ENCODE assay signal across 25 mouse cellular contexts in genomic region chr6:21848808-21849207, GRCm38 (mm10).
"Had no signal": no experiment of that assay in that cellular context is flagged by ENCODE, and none has a peak within 500 bp of the region (broad histone marks: within the 10 kb centered on the region; RNA-seq: fewer than 3 reads in every experiment).

No protein-coding gene starts in this region.

- H3K27ac ChIP-seq: heart, adult 2 months; heart, embryonic 13.5 days; heart, embryonic 15.5 days; hindbrain, embryonic 13.5 days; hindbrain, embryonic 15.5 days; hindbrain, postnatal 0 days; intestine, embryonic 15.5 days; kidney, embryonic 15.5 days; kidney, postnatal 0 days; limb, embryonic 13.5 days; limb, embryonic 15.5 days had no signal

- H3K36me3 ChIP-seq: intestine, embryonic 15.5 days had no signal

- ATAC-seq: forebrain, postnatal 0 days; hindbrain, postnatal 0 days; intestine, embryonic 15.5 days had no signal

- H3K27me3 ChIP-seq: heart, embryonic 13.5 days; heart, embryonic 15.5 days; hindbrain, embryonic 13.5 days; hindbrain, embryonic 15.5 days; intestine, embryonic 15.5 days; limb, embryonic 13.5 days; limb, embryonic 15.5 days had no signal

- DNase-seq: forebrain, postnatal 0 days; gastrocnemius, postnatal 14 days; gastrocnemius, postnatal 36 days; heart, adult 11 months; heart, adult 2 months; heart, postnatal 14 days; heart, postnatal 36 days; kidney, adult 11 months; kidney, adult 9 months; kidney, postnatal 14 days; kidney, postnatal 36 days; layer of hippocampus, adult 9-11 months; layer of hippocampus, postnatal 36 days; left cerebral cortex, postnatal 4 days had no signal

- H3K4me2 ChIP-seq: heart, embryonic 11.5 days; heart, embryonic 13.5 days; heart, embryonic 15.5 days; hindbrain, embryonic 13.5 days; hindbrain, embryonic 15.5 days; kidney, embryonic 15.5 days; limb, embryonic 15.5 days had no signal

- H3K4me3 ChIP-seq: heart, adult 2 months; heart, embryonic 13.5 days; heart, embryonic 15.5 days; hindbrain, embryonic 13.5 days; hindbrain, embryonic 15.5 days; intestine, embryonic 15.5 days; kidney, embryonic 15.5 days; limb, embryonic 13.5 days; limb, embryonic 15.5 days had no signal

- H3K9me3 ChIP-seq: heart, embryonic 13.5 days; heart, embryonic 15.5 days; hindbrain, embryonic 13.5 days; hindbrain, embryonic 15.5 days; intestine, embryonic 15.5 days; kidney, embryonic 15.5 days; limb, embryonic 13.5 days; limb, embryonic 15.5 days had no signal

- H3K9ac ChIP-seq: forebrain, postnatal 0 days; heart, embryonic 13.5 days; heart, embryonic 15.5 days; hindbrain, embryonic 13.5 days; hindbrain, embryonic 15.5 days; intestine, embryonic 15.5 days; kidney, embryonic 15.5 days; limb, embryonic 13.5 days; limb, embryonic 15.5 days had no signal
